Comparison of ENCODE assay signal across 16 mouse cellular contexts in the genomic region with DNA sequence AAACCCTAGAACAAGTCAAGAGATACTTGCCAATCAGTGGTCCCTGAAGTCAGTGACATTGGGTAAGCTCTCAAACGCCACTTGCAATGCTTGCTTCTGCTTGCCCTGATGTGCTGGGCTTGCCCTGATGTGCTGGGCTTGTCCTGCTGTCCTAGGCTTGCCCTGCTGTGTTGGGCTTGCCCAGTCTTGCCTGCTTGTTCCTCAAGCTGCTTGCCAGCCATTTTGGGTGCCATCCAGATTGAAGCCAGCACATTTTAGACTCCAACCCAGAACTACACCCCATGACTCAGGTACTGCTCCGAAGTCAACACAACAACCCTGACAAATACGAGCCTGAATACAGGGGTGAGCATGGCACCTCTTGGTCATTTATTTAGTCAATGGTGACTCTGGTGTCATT. TPM values are rescaled to one million over a fixed set of nuclear protein-coding genes. Genes with fewer than 3 reads are reported as not detected.
"Had no signal": no experiment of that assay in that cellular context is flagged by ENCODE, and none has a peak within 500 bp of the region (broad histone marks: within the 10 kb centered on the region; RNA-seq: fewer than 3 reads in every experiment).

No protein-coding gene starts in this region.

- DNase-seq: kidney, adult 18-20 months; kidney, postnatal 10 days; kidney, postnatal 4 days; right cerebral cortex, postnatal 14 days; thymus, postnatal 4 days had no signal

- H3K27me3 ChIP-seq: limb, embryonic 15.5 days; liver, embryonic 12.5 days; midbrain, embryonic 12.5 days; neural tube, embryonic 13.5 days; stomach, embryonic 15.5 days had no signal

- H3K4me2 ChIP-seq: limb, embryonic 15.5 days; liver, embryonic 12.5 days; midbrain, embryonic 12.5 days; neural tube, embryonic 13.5 days; stomach, embryonic 15.5 days had no signal

- H3K27ac ChIP-seq: layer of hippocampus, adult 2 months; limb, embryonic 15.5 days; liver, embryonic 12.5 days; midbrain, embryonic 12.5 days; neural tube, embryonic 13.5 days; stomach, embryonic 15.5 days had no signal

- ATAC-seq: liver, embryonic 12.5 days; midbrain, embryonic 16.5 days had no signal

- H3K4me1 ChIP-seq: limb, embryonic 15.5 days; liver, embryonic 12.5 days had no signal

- H3K9ac ChIP-seq: limb, embryonic 15.5 days; liver, embryonic 12.5 days; midbrain, embryonic 12.5 days; neural tube, embryonic 13.5 days; stomach, embryonic 15.5 days had no signal

- H3K4me3 ChIP-seq: layer of hippocampus, adult 2 months; limb, embryonic 15.5 days; liver, embryonic 12.5 days; midbrain, embryonic 12.5 days; neural tube, embryonic 13.5 days; stomach, embryonic 15.5 days had no signal

- H3K9me3 ChIP-seq: limb, embryonic 15.5 days; liver, embryonic 12.5 days; midbrain, embryonic 12.5 days; neural tube, embryonic 13.5 days; stomach, embryonic 15.5 days had no signal

- H3K36me3 ChIP-seq: limb, embryonic 15.5 days; liver, embryonic 12.5 days; midbrain, embryonic 12.5 days; neural tube, embryonic 13.5 days; stomach, embryonic 15.5 days had no signal

RNA-seq across cellular contexts. Expression of gene Pcare, which starts 10.5 kb away (rescaled TPM):
- polyA plus RNA-seq: kidney, embryonic 14.5 days; limb, embryonic 11.5 days; limb, embryonic 15.5 days; lung, embryonic 16.5 days; midbrain, embryonic 12.5 days; midbrain, embryonic 16.5 days; neural tube, embryonic 13.5 days; spleen, adult 2 months; stomach, embryonic 15.5 days had no signal
